Mouse (Mus musculus) liver, embryonic 13.5 days (tissue): ENCODE results near the gene Kcnq1. TPM values are rescaled to one million over a fixed set of nuclear protein-coding genes. Genes with fewer than 3 reads are reported as not detected.

Experiments
- ATAC-seq: fragments of 200-750 bp; cut with Nextera tagmentation; 2 replicates; pipeline ENCODE4 v1.8.0; 2017; ENCODE audit warnings: low read depth, mild to moderate bottlenecking, moderate number of reproducible peaks, moderate library complexity
- DNase-seq: peaks from one replicate; pipeline ENCODE4 v3.0.0; 2022
- H3K27ac ChIP-seq: fragments of 300-500 bp; sonication (generic); 2 replicates; pipeline ENCODE4 v1.5.1; 2015; ENCODE audit warnings: moderate library complexity, mild to moderate bottlenecking, inconsistent platforms
- H3K27me3 ChIP-seq: fragments of 300-500 bp; sonication (generic); 2 replicates; pipeline ENCODE4 v1.6.1; 2015; ENCODE audit warnings: mild to moderate bottlenecking, inconsistent platforms
- H3K36me3 ChIP-seq: fragments of 300-500 bp; sonication (generic); 2 replicates; pipeline ENCODE4 v1.6.1; 2015; ENCODE audit warnings: mild to moderate bottlenecking, inconsistent platforms
- H3K4me1 ChIP-seq: fragments of 300-500 bp; sonication (generic); replicated peaks from 2 replicates; pipeline ENCODE4 v1.6.1; 2015; ENCODE audit warnings: inconsistent platforms
- H3K4me2 ChIP-seq: fragments of 300-500 bp; sonication (generic); 2 replicates; pipeline ENCODE4 v1.6.1; 2015; ENCODE audit warnings: inconsistent platforms, mild to moderate bottlenecking, moderate library complexity
- H3K4me3 ChIP-seq: fragments of 300-500 bp; sonication (generic); replicated peaks from 2 replicates; pipeline ENCODE4 v1.5.1; 2015; ENCODE audit warnings: mild to moderate bottlenecking, inconsistent platforms
- H3K9ac ChIP-seq: fragments of 300-500 bp; sonication (generic); 2 replicates; pipeline ENCODE4 v1.6.1; 2015; ENCODE audit warnings: mild to moderate bottlenecking, inconsistent platforms
- H3K9me3 ChIP-seq: fragments of 300-500 bp; sonication (generic); replicated peaks from 2 replicates; pipeline ENCODE4 v1.6.1; 2016; ENCODE audit warnings: inconsistent platforms
- WGBS: fragments of 180-500 bp; shearing (Covaris S2); methylation state at CpG from one replicate; pipeline ENCODE4 v1.1.7; 2015; ENCODE audit not compliant: insufficient replicate concordance; 5-methylcytosine and 5-hydroxymethylcytosine counted together
- polyA plus RNA-seq: library from polyadenylated mRNA; unstranded; fragments of >200 nt; fragmentation: Nextera tagmentation; extraction: Ambion mirVana; gene quantifications from 2 replicates; pipeline ENCODE4 v1.2.1, GENCODE M21; 2015

Kcnq1 gene
- polyA plus RNA-seq: 0.27 and 0.57 TPM in 2 replicates

DNA sequence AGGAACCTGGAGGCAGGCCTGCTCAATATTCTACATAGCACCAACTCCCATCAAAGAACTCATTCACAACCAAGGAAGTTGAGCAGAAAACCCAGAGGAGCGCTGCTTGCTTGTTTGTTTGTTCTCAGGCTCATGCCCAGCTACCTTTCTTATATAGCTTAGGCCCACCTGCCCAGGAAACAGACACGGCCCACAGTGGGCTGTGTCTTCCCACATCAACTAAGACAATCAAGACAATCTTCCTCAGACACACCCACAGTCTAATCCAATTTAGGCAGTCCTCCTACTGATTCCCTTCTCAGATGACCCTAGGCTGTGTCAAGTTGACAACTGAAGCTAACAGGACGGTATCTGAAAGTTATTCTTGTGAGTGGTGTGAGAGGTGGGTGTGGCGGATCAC lies at the start of gene Kcnq1:
Gene Kcnq1, plus strand, starts transcription at position 301 of the 400 bp plus-strand sequence.
- H3K27ac ChIP-seq: no peak within 1 kb of the TSS
- H3K27me3 ChIP-seq: peaks cover 81% of the 10 kb centered on the region
- peaks cover 10% of the 10 kb centered on the region for H3K4me1 ChIP-seq
- ATAC-seq (no peak), DNase-seq (no peak)
- no peaks in the 10 kb centered on the region for H3K9me3 ChIP-seq
- WGBS: 45% methylated on average over 4 of the region's 4 CpGs
- no peaks in the 10 kb centered on the region for H3K36me3 ChIP-seq
- H3K9ac ChIP-seq: no peak within 1 kb of the TSS
- H3K4me2 ChIP-seq: peak within 1 kb of the TSS; percentile 57
- H3K4me3 ChIP-seq: peak within 1 kb of the TSS; percentile 40

DNA sequence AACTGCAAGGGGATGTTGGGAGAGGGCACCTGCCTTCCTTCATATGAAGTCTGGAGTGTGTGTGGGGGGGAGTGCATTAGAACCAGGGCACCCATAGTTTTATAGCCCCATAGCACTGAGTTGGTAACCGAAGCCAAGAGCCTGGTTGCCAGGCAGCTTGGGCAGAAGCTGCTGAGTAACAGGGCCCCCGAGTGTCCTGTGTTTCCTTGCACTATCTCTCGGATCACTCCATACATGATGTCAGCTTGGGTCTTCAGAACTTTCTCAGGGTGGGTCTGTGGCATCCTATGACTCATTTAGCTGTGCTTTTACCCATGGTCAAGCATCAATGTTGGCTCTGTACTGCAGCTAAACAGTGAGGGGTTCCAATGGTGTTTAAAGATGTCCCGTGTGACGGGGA lies 49.1 kb upstream of the Kcnq1 start:
- peak overlapping the region; percentile 74 for H3K27ac ChIP-seq
- no peaks in the 10 kb centered on the region for H3K27me3 ChIP-seq
- H3K9ac ChIP-seq: peak overlapping the region; percentile 37
- peak overlapping the region; percentile 95 for H3K4me2 ChIP-seq
- DNase-seq (no peak), ATAC-seq (no peak)
- no peaks in the 10 kb centered on the region for H3K9me3 ChIP-seq
- H3K36me3 ChIP-seq: peaks cover 11% of the 10 kb centered on the region
- peaks cover 97% of the 10 kb centered on the region for H3K4me1 ChIP-seq
- 33% methylated on average over 5 of the region's 5 CpGs for WGBS
- H3K4me3 ChIP-seq: no peak overlapping the region

DNA sequence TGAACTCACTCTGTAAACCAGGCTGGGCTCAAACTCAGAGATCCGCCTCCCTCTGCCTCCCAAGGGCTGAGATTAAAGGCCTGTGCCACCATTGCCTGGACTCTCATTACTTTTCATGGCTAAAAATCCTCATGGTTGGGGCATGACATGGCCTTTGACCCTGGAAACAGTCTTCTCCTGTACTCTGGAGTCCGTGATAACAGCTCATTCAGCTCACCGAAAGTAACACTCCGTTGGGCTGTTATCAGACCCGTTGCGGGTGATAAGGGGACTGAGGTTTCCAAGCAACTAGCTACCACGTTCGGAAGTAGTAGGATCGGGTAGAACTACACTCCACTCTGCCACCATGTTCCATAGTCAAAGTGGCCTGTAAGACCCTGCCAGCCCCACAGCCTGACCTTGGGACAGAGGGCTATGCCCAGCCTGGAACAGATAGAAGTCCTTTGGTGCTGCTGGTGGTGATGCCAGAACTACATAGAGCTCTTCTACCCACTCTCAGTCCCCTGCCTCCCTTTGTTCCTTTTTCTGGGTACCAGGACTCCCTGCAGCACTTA lies 48.4 kb upstream of the Kcnq1 start:
- H3K9ac ChIP-seq: peak overlapping the region; percentile 37; the same call in 1 of the 2 replicates
- H3K27ac ChIP-seq: peak overlapping the region; percentile 74
- H3K36me3 ChIP-seq: peaks cover 18% of the 10 kb centered on the region
- WGBS: 3% methylated on average over 9 of the region's 9 CpGs
- H3K9me3 ChIP-seq: no peaks in the 10 kb centered on the region
- 0 out of 2 replicates have a peak overlapping the region, but pooled peaks have one; percentile 3 for H3K4me3 ChIP-seq
- no peaks in the 10 kb centered on the region for H3K27me3 ChIP-seq
- peak overlapping the region; percentile 51 for H3K4me2 ChIP-seq
- DNase-seq: peak; percentile 46
- ATAC-seq: peak; percentile 56
- peaks cover 94% of the 10 kb centered on the region for H3K4me1 ChIP-seq

DNA sequence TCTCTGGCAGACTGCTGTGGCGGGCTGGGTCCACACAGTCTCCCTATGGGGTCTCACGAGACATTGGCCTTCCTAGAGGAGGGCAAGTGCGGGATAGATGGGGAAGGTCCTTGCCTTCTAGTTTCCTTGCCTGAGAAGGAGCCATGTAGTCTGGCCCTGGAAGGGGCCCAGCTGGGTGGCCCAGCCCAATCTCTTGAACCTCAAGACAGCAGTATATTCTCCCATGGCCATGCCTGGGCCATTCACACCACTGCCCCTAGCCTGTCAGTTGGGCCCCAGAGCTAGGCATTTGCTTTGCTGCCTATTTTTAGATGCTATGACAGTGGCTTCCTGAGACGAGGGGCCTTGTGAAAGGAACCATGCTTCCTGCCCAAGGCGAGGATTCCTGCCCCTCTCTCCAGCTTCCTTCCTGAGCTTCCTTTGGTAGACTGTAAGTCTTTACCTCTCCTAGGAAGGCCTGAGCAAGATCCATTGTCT lies 47.9 kb upstream of the Kcnq1 start:
- H3K9me3 ChIP-seq: no peaks in the 10 kb centered on the region
- H3K36me3 ChIP-seq: peaks cover 23% of the 10 kb centered on the region
- H3K27ac ChIP-seq: peak overlapping the region; percentile 74
- H3K9ac ChIP-seq: peak overlapping the region; percentile 37
- DNase-seq (no peak), ATAC-seq (peak; percentile 25)
- peaks cover 89% of the 10 kb centered on the region for H3K4me1 ChIP-seq
- H3K4me3 ChIP-seq: 0 out of 2 replicates have a peak overlapping the region, but pooled peaks have one; percentile 3
- H3K4me2 ChIP-seq: peak overlapping the region; percentile 51
- 14% methylated on average over 5 of the region's 5 CpGs for WGBS
- no peaks in the 10 kb centered on the region for H3K27me3 ChIP-seq

DNA sequence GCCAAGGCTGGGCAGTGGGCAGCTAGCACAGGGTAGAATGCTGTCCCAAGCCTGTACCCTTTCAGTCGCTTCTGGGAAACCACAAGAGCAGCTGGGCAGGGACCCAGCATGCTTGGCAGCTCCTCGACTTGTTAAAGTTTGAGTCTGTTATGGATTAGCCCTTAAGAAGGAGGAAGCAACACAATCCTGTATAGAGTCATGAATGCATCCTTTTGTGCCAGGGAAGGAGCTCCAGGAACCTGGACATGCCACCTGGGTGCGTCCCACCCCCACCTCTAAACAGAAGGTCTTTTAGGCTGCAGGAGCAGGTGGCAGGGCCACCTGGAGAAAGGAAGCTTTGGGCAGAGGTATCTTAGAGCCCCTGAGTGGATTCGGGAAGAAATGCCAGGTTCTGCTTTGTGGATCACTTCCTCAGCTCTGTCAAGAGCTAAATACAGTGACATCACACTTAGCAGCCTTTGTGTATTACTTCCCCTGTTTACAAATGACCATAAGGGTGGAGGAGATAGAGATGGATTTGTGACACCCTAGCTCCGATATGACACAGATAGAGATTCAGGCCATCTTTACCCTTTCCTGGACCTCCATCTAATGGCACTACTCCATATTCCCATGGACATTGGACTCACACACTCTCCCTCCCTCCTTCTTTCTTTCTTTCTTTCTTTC lies 46.8 kb upstream of the Kcnq1 start:
- Histone ChIP-seq H3K36me3 (peaks cover 34% of the 10 kb centered on the region), H3K4me1 (peaks cover 78% of the 10 kb centered on the region), H3K27ac (peak overlapping the region; percentile 45), H3K9ac (0 out of 2 replicates have a peak overlapping the region, but pooled peaks have one; percentile 5), H3K4me2 (0 out of 2 replicates have a peak overlapping the region, but pooled peaks have one; percentile 51), H3K4me3 (no peak overlapping the region), H3K9me3 (no peaks in the 10 kb centered on the region), H3K27me3 (no peaks in the 10 kb centered on the region)
- WGBS: 34% methylated on average over 5 of the region's 5 CpGs
- DNase-seq: no peak
- no peak for ATAC-seq

DNA sequence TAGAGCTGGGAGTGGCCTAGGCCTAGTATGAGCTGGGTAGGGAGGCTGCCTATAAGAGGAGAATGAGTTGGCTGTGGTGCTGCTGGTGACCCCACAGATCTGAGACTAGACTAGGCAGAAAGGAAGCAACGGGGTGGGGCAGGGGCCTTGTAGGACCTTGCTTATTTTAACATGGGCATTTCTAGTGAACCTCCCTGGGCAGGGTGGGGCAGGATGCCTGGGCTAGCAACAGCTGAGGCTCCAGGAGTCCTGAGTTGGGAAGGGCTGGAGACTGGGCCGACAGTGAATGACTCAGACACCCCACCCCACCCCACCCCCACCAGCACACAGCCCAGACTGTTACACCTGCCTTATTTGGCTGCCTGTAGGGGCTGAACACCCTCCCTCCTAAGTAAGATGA lies 43.5 kb upstream of the Kcnq1 start:
- 55% methylated on average over 2 of the region's 2 CpGs for WGBS
- Histone ChIP-seq H3K4me3 (no peak overlapping the region), H3K4me1 (peaks cover 45% of the 10 kb centered on the region), H3K9ac (no peak overlapping the region), H3K27ac (no peak overlapping the region), H3K4me2 (no peak overlapping the region), H3K27me3 (no peaks in the 10 kb centered on the region), H3K36me3 (peaks cover 67% of the 10 kb centered on the region), H3K9me3 (no peaks in the 10 kb centered on the region)
- no peak for DNase-seq
- ATAC-seq: no peak

DNA sequence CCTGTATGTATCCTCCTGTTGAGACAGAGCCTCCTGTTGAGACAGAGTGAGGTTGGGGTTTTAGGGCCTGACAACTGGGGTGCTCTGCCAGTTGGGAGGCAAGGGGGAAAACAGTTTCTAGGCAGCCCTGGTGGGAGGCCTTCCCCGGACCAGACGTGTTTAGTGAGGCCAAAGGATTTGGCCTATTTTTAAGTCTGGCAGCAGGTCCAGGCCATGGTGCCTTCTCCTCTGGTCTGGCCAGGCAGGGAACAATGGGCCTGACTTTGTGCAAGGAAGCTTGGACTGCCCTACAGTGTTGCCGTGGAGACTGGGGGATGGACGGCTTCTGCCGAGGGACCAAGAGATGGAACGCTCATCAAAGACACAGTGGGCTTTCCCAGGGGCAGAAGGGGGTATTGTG lies 41.9 kb upstream of the Kcnq1 start:
- Histone ChIP-seq H3K9ac (no peak overlapping the region), H3K4me1 (peaks cover 40% of the 10 kb centered on the region), H3K4me3 (no peak overlapping the region), H3K9me3 (no peaks in the 10 kb centered on the region), H3K27ac (no peak overlapping the region), H3K4me2 (no peak overlapping the region), H3K27me3 (no peaks in the 10 kb centered on the region), H3K36me3 (peaks cover 74% of the 10 kb centered on the region)
- ATAC-seq (no peak), DNase-seq (no peak)
- WGBS: 75% methylated on average over 6 of the region's 6 CpGs

DNA sequence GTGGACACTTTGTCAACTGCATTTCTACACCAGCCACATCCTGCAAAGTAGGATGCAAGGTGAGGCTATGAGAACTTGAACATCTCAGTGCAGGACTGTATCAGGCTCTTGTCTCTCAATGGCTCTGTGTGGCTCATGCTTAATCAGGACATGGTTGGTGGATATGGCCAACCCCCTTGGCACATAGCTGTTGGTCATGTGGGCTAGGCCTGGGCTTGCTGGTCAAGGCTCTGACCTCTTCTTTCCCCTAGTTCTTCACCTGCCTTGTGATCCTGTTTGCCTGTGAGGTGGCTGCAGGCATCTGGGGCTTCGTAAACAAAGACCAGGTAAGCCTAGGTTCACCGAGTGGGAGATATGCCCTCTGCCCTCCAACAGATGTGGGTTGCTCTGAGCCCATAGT lies 40.5 kb upstream of the Kcnq1 start:
- DNase-seq (no peak), ATAC-seq (no peak)
- Histone ChIP-seq H3K9me3 (no peaks in the 10 kb centered on the region), H3K4me1 (peaks cover 38% of the 10 kb centered on the region), H3K36me3 (peaks cover 73% of the 10 kb centered on the region), H3K27ac (no peak overlapping the region), H3K9ac (no peak overlapping the region), H3K4me3 (no peak overlapping the region), H3K4me2 (no peak overlapping the region), H3K27me3 (no peaks in the 10 kb centered on the region)
- WGBS: 75% methylated on average over 2 of the region's 2 CpGs

DNA sequence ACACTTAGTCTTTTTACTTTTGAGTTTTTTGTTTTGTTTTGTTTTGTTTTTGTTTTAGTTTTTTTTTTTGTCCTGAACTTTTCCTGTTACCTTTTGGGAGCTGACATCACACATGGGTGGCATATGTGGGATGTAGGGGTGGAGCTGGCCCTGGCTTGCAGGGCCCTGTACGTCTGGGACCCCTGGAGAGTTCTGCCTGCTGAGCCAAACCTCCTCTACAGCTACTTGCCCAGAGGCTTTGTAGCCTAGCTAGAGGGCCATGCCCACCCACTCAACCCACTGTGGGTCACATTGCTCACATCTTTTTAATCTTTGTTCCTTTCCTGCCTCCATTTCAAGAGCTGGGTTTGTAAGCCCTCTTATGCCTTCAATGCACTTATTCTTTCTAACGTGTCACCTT lies 38.7 kb upstream of the Kcnq1 start:
- ATAC-seq: no peak
- H3K9me3 ChIP-seq: no peaks in the 10 kb centered on the region
- no peak overlapping the region for H3K4me2 ChIP-seq
- H3K27ac ChIP-seq: no peak overlapping the region
- H3K36me3 ChIP-seq: peaks cover 66% of the 10 kb centered on the region
- H3K9ac ChIP-seq: no peak overlapping the region
- DNase-seq: no peak
- no peaks in the 10 kb centered on the region for H3K27me3 ChIP-seq
- H3K4me3 ChIP-seq: no peak overlapping the region
- H3K4me1 ChIP-seq: peaks cover 29% of the 10 kb centered on the region
- 67% methylated on average over 2 of the region's 2 CpGs for WGBS

DNA sequence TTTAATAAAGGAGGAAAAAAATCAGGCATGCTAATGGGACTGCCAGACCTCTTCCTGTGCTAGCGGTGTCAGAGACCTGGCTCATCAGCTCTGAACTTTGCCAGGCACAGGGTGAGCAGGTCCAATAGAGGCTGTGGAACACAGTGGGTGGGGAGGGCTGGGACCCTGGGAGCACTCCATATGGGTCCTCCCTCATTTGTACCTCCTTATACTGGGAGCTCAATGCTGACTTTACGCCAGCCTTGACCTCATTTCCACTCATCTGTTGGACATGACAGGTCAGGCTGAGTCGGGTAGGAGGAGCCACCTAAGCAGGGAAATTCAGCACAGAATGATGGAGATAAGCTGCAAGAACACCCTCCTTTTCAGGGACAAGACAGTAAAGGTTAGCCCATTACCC lies 38.3 kb upstream of the Kcnq1 start:
- H3K4me2 ChIP-seq: peak overlapping the region; percentile 99; the same call in 1 of the 2 replicates
- no peak for ATAC-seq
- no peak overlapping the region; the same call in 1 of the 2 replicates for H3K4me3 ChIP-seq
- H3K4me1 ChIP-seq: peaks cover 33% of the 10 kb centered on the region
- H3K27ac ChIP-seq: peak overlapping the region; percentile 77; the same call in 1 of the 2 replicates
- WGBS: 73% methylated on average over 3 of the region's 3 CpGs
- H3K27me3 ChIP-seq: no peaks in the 10 kb centered on the region
- DNase-seq: no peak
- no peaks in the 10 kb centered on the region for H3K9me3 ChIP-seq
- H3K9ac ChIP-seq: no peak overlapping the region
- peaks cover 61% of the 10 kb centered on the region for H3K36me3 ChIP-seq

DNA sequence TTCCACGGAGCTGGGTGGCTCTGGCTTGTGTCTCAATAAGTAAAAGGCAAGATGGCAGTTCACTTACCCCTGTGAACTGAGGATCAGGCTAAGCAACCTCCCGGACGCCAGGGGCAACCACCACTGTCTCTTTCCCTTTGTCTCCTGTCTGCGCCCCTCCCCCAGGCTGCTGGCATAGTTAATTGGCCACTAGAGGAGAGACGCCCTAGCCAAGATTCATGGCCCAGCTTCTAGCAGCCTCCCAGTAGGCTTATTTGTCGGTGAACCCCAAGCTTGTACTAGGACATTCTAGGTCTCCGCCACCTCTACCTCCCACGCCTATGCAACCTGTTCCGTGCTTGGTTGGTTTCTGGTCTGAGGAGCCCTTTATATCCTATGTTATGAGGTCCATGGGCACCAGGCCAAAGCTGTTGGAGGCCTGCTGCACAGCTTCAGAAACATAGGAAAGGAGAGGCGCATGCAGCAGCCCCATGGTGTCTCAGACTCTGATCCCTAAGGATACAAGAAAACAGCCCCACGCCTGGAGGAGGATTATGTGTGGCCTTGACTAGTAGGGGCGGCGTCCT lies 37.8 kb upstream of the Kcnq1 start:
- DNase-seq (no peak), ATAC-seq (no peak)
- Histone ChIP-seq H3K4me1 (peaks cover 35% of the 10 kb centered on the region), H3K4me3 (peak overlapping the region; percentile 88), H3K27ac (peak overlapping the region; percentile 77), H3K9ac (peak overlapping the region; percentile 54), H3K4me2 (peak overlapping the region; percentile 99), H3K36me3 (peaks cover 56% of the 10 kb centered on the region), H3K9me3 (no peaks in the 10 kb centered on the region), H3K27me3 (no peaks in the 10 kb centered on the region)
- WGBS: 53% methylated on average over 13 of the region's 13 CpGs
